Mouse (Mus musculus) yolk sac, embryonic 10.5 days (tissue): ENCODE results near the gene Fxn.

Source experiments
- DNase-seq: peaks from one replicate; pipeline ENCODE4 v3.0.0-alpha.2; 2017; ENCODE audit warnings: low spot score

The Fxn gene

DNA sequence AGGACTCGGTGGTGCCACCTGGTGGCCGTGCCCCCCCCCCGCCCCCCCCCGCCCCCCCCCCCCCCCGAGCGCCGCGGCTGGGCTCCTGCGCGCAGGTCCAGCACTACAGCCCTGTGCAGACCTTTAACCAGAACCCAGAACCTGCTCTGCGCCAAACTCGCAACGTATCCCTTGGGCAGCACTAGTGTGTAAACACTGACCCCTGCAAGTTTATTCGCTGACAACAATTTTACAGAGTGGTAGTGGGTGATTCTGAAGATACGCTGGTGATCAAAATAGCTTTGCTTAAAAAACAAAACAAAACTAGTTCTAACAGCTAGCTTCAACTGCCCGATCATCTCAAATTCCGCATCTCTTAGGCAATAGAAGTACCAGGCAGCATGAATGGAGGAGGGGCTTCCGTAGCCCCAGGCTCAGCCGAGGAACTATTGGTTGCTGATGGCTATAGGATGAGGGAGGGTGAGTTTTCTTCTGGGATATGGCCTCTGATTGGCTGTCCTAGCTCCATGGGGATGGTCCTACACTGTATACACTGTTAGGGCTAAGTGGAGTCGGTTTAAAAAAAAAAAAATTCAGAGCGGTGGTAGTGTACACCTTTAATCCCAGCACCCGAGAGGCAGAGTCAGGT lies at the start of gene Fxn:
Gene Fxn, minus strand, starts transcription at position 5 of the 628 bp plus-strand sequence.
- DNase-seq = peak; percentile 78

DNA sequence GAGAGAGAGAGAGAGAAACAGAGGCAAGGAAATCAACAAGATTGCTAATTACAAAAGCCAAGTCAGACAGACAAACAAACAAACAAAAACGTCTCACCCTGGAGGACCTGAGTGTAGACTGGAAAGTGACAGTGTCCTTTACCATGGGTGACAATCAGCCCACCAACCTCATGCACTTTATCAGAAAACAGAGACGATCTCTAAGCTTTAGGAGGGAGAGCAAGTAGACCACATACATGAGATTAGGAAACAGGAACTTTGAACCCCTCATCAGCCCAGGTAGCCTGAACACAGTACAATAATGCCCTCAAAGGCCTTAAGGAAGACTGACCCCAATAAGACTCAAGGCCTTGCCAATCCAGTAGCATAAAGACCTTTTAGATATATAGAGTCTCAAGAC lies 47.5 kb upstream of the Fxn start:
- no peak for DNase-seq

DNA sequence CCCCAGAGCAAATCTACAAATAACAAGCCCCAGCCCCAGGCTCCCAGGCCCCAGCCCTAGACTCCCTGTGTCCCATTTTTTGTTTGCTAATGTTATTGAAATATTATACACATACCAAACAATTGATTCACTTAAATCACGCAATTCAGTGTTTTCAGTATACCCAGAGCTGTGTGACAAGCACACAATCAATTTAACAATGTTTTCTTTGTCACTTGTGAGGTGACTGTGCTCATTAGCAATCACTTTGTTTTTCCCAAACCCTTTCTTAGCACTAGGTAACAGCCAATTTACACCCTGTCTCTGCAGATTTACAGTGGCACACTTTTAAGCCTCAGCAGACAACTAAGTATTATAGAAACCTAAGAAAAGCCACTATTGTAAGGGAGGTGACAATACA lies 46.6 kb upstream of the Fxn start:
- no peak for DNase-seq

DNA sequence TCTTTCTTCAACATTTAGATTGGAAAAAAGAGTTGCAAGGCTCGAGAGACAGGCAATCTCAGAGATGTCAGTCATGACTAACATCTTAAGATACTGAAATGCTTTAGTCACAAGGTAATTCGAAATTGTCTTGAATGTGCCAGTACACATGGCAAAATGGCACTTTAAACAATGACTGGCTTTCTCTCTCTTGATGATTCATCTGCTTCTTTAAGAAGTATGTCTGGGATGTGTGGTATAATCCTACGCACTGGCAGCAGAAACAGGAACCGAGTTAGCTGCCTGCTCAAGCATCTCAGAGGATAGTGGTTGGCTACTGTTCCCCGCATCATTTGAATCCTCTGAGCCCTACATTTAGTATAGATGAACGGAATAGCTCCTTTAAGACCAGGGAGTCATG lies 45.3 kb upstream of the Fxn start:
- no peak for DNase-seq

DNA sequence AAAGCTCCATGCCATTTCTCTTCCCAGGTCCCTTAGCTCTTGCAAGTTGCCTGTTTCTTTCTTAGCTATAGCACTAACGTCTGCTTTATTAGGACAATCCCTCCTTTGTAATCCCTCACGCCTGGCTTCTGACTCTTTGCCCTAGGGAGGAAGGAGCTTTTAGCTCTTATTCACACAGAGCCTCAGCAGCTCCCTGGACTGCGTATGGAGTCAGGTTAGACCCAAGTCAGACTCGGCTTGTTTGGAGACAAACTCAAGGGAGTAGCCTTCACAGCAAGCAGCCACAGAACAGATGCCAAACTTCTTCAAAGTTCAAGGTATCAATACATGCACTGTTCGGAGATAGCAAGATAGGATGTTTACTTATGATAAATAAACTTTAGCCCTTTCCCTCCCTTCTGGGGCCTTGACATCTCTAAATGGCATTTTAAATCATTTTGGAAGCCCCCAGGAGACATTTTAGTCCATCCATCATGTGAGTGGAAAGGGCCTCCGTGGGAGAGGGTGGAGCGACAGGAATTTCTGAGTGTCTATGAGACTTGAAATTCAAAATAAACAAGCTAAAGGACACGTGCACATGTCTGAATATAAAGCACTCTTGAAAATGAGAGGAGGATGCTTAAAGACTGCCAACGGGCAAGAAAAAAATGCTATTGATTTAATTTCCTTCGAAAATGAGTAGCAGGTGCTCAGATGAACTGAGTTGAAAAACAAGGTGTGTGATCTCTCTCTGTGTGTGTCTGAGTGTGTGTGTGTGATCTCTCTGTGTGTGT lies 43.6 kb upstream of the Fxn start:
- DNase-seq = no peak

DNA sequence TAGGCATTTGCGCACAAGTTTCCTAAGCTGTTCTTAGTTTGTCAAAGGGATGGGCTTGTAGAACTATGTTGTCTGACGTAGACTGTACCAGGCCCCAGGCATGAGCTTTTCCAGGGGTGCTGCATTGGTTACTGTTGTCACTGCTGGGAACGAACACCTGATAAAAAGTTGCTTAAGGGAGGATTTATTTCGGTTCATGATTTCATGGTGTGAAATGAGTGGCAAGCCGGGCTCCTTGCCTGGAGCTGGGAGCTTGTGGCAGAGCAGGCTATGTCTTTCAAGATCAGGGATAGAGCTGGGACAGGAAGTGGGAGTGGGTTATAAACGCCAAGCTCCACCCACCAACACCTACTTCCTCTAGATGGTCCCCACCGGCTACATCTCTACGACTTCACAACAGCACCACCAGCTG lies 41.5 kb upstream of the Fxn start:
- no peak for DNase-seq

DNA sequence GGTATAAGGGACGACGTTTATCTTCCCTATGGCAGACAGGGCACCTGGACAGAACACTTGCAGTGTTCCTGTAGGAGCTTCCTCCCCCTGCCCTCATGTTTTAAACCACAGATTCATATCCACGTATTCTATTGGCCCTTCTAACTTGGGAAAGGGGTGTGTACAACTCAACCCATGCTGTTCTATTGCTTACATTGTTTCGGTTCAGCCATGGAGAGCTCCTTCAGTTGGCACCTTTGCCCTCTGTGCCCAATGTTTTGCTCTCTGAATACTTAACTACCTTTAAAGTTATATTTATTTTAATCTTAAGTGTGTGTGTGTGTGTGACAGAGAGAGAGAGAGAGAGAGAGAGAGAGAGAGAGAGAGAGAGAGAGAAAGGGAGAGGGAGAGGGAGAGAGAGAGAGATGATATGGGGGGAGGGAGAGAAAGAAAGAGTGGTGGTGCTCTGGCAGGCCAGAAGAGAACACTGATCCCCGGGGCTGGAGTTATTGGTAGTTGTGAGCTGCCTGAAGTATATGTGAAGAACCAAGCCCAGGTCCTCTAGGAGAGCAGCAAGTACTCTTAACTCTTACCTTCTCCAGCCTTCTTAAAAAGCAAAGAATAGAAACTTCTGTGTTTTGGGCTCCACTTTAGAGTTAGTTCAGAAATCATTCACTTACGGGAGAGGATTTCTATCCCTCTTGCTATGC lies 41.0 kb upstream of the Fxn start:
- DNase-seq = no peak

DNA sequence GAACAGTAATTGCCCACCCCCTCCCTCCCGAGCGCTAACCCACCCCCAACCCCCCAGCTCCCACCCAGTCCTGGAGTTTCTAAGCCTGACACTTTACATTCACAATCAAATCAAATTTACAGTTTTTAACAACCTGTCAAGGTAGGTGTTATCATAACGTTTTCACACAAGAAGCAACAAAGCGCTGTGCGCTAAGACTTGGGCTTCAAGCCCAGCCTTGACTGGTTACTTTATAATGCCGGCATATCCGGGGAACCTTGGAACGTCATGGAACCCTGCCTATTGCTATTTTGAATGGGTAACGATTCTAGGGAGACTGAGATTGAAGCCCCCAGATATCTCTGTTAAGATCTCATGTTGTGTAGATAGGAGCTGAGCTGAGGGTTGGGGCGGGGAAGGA lies 37.8 kb upstream of the Fxn start:
- DNase-seq = no peak

DNA sequence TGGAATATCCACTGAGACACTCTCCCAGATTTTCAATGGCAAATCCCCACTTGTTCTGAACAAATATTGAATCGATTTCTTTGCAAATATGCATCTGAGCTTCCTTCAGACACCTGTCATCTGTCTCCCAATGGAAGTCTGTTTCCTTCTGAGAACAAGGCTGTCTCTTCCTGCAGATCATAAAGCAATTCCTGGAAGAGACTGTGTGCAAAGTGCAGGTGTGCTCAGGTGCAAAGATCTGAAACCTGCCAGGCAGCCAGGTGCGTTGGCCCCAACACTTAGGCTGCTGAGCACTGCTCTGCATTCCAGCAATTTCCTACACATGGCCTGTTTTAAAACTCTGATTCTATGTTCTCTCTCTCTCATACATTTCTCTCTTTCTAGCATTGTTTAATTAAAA lies 37.3 kb upstream of the Fxn start:
- DNase-seq = peak; percentile 66

DNA sequence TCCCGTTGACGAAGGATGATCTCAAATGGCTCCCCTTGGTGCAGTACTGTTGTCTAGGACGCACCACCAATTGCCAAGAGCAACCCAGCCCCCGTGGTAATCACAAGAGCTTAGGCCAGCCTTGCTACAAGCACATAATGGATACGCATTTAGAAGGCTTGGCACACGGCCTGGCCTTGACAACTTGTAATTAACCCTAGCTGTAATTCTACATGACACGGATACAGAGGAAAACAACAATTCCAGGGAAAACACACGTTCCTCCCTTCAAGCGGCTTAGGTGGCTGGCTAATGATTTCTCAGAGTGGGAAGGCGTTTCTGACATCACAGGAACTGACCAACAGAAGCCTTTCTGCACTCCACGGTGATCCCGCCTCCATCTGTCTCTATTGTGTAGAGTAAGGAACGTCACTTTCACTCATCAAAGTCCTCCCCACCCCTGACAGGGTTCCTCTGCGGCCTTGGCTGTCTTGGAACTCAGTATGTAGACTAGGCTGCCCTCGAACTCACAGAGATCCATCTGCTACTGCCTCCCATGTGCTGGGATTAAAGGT lies 36.7 kb upstream of the Fxn start:
- DNase-seq = peak; percentile 69

DNA sequence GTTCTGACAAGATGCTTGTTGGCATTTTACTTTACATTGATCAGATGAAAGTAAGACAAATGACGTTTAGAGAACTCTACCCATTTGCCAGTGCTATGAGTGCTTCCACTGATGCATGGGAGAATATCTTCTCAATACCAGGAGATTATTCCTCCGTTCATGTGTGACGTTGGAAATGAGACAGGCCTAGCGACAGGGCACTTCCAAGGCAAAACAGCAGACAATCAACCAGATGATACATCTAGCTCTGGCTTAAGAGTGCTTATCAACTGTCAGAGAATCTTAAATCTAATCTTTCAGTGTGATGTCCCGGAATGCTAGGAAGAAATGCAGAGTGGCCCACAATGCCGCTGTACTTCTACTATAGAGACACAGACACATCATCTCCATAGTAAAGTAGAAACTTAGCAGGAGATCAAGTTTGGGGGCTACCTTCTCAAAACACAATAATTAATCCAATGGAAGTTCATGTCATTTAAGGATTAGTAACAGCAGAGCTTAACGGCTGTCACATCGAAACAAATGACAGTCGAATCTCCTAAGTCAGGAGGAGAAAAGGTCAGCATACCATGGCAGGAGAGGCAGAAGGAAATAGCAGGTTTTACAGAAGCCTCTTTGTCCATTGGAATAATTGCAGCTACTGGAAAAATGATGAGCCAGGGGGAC lies 35.8 kb upstream of the Fxn start:
- no peak for DNase-seq

DNA sequence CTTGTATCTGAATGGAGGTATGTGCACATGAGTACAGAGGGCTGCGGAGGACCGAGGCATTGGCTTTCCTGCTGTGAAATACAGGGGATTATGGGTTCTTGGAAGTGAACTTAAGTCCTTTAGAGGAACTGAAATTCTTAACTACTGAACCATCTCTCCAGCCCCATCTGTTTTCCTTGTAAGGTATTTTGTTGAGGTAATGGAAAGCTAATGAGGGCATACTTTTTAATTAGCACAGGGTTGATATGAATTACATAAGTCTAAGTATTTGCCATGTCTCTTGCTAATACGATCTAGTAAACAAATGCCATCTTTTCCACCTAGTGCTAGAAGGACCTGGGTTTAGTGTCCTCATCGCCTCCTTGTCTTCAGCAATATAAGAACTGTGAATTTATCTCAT lies 34.8 kb upstream of the Fxn start:
- no peak for DNase-seq

DNA sequence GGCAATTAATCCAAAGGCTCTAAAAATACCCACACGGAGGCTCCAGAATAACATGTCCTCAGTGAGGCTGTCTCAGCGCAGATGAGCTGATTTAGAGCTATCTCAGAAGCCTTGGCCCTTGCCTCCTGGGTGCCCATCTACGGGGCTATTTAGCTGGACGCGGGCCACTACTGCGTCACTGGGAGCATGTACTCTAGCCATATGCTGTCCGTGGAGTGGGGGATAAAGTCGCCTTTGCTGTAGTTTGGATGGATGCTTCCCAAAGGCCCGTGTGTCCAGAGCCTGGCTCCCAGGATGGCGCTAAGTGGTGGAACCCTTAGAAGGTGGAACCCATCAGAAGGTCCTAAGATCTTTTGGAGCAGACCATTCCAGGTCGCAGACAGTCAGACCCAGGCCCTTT lies 34.3 kb upstream of the Fxn start:
- no peak for DNase-seq

DNA sequence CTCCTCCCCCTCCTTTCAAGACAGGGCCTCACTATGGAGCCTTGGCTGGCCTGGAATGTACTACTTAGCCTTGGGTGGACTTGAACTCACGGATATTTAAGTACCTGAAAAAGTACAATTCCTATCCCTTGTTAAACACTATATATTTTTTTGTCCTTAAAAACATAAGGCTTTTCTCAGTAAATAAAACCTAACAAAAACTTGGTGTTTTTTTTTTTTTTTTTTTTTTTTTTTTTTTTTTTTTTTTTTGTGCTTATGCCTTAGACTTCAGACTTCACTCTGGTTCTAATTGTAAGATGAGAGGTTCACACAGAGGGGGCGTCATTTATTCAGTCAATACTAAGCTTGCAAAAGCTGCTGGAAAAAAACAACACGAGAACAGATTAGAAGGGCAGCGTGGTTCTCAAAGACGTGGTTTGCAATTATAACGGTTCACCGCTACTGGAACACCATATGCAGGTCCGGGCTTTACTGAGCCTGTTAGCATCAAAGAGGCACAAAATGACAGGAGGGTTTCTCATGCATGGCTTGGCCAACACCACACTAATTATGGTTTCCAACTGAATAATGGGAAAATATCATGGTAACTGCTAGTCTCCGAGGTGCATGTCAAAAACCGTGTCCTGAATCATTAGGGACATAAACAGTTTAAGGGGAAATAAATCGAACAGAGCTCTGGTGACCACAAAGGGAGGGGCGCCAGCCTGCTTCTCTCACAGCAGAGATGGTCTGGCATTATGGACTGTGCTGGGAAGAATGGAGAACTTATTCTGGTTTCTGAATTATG lies 32.3 kb upstream of the Fxn start:
- no peak for DNase-seq

DNA sequence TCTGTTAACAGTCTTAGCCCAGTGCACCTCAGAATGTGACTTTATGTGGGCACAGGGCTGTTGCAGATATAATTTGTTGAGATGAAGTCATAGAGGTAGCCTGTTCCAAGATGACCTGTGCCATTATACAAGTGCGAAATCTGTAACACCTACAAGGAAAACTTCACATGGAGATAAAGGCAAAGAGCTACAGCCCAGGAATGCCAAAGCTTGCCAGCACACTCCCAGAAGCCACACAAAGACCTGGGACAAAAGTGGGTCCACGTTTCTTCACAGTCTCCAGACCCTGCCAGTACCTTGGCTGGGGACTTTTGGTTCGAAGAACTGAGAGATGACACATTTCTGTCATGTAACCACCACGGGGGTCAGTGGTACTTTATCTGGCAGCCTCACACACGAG lies 31.6 kb upstream of the Fxn start:
- DNase-seq = no peak

DNA sequence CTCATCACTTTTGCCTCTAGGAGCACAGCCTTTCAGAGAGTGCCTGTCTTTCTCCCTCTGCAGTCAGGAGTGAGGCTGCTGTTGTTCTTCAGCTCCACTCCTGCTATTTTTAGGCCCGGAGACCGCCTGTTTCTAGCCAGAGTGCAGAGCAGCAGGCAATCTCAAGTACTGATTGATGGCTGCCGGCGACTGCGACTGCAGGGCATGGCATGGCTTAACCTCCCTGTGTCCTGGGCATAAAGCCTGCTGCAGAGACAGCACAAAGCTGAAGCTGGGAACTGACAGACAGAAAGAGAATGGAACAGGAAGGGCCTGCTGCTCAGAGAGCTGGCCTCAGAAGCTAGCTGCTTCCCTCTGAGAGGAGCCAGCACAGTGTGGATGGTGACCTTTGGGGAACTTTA lies 27.9 kb upstream of the Fxn start:
- peak; percentile 48 for DNase-seq

DNA sequence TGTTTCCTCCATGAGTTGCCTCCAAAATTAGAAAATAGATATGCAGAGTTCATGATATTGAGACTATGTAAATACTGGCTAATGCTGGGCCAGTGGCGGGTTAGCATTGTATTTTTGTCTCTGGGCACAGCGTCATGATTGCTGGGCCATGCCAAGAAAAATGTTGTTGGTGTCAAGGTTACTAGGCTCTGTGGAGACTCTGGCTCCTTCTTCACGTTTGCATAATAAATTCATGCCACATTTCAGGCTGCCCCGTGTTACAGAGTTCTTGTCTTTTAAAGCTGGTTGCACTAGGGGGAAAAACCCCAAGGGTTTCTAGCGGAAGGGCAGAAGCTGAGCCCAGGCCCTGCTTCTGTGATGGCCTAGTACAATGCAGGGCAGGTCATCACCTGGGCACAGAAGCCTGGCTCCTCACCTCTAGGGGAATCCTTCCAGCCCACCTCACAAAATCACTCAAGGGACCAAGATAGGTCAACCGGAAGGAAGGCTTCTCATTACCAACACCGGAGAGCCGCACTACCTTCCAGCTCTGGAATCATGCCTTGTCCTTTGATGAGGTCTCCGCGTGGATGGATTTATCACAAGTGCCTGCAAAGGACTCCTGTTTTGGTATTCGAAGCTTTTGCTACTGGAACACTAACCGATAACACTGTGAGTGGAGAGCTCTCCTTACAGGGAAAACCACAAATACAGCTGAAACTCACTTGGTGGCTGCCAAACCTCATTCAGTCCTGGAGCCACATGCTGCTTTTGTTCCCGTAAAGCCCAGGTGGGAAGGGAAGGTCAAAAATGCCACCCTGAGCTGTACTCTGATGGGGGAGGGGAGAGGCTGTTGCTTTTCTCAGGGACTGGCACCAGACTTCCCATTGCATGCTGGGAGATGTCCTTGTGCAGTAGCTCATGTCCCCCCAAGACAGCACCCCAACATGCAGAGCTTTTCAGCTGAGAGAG lies 27.1 kb upstream of the Fxn start:
- DNase-seq = no peak

DNA sequence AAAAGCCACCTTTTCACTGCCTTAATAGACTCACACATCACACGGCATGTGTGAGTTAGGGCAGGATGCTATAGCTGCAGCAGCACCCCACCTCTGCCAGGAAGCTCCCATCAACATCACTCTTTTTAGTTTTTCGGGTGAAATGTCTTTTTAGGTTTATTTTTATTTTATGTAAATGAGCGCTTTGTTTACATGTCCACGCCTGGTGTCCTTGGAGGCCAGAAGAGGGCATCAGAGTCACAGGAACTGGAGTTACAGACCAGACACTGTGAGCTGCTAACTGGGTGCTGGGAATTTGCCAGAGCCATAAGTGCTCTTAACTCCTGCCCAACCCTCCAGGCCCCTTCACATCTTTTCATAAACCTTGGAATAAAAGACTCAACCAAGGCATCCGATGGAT lies 25.9 kb upstream of the Fxn start:
- no peak for DNase-seq

DNA sequence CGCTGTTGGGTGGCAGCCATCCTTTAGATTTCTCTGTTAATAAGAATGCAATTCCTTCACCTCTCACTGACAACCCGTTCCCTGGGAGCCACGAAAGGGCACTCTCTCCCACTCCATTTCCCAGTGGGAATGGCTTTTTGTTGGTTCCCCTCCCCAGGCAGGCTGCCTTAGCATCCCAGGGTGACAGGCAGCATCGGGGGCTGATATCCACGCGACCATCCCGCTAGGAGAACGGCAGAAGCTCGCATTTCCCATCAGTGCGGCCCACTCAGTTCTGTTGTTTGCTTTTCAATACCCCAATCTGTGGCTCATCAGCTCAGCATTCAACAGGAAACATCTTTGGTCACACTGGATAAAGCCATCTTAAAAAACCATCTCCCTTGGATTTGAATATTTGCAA lies 21.8 kb upstream of the Fxn start:
- DNase-seq = no peak

DNA sequence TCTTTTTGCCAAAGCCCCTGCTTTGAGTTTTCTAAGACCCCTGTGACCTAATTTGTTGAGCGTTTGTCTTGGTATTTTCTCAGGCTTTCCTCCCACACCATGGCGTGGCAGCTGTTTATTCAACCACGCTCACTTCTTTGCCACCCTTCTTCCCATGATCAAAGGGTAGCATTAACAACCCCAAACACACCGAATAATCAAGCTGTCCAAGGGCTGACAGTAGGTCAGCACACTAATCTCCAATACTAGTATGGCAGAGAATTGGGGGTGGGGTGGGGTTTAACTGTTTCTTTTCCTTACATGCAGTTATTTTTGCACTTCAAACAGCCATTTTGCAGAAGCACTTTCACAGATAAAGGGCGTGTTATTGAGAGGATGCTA lies 21.4 kb upstream of the Fxn start:
- no peak for DNase-seq
